Mouse (Mus musculus) stomach, embryonic 16.5 days (tissue): ENCODE data around the gene Isy1. TPM values are rescaled to one million over a fixed set of nuclear protein-coding genes. Genes with fewer than 3 reads are reported as not detected.

Source experiments
- ATAC-seq: fragments of 200-750 bp; cut with Nextera tagmentation; 2 replicates; pipeline ENCODE4 v1.8.0; 2017; ENCODE audit warnings: moderate number of reproducible peaks, moderate TSS enrichment; ENCODE audit not compliant: insufficient read depth, low FRiP score
- H3K27ac ChIP-seq: fragments of 300-500 bp; sonication (generic); 2 replicates; pipeline ENCODE4 v1.5.1; 2014; ENCODE audit warnings: low read length
- H3K27me3 ChIP-seq: fragments of 300-500 bp; sonication (generic); 2 replicates; pipeline ENCODE4 v1.6.1; 2014; ENCODE audit warnings: low read length, control low read depth, mixed read lengths; ENCODE audit not compliant: control insufficient read depth, insufficient read depth
- H3K36me3 ChIP-seq: fragments of 300-500 bp; sonication (generic); 2 replicates; pipeline ENCODE4 v1.6.1; 2014; ENCODE audit warnings: low read length; ENCODE audit not compliant: control insufficient read depth, insufficient read depth
- H3K4me1 ChIP-seq: fragments of 300-500 bp; sonication (generic); 2 replicates; pipeline ENCODE4 v1.6.1; 2014; ENCODE audit warnings: low read length, control low read depth, mixed read lengths; ENCODE audit not compliant: control insufficient read depth, insufficient read depth
- H3K4me2 ChIP-seq: fragments of 300-500 bp; sonication (generic); 2 replicates; pipeline ENCODE4 v1.6.1; 2014; ENCODE audit warnings: low read depth, low read length, mixed read lengths
- H3K4me3 ChIP-seq: fragments of 300-500 bp; sonication (generic); replicated peaks from 2 replicates; pipeline ENCODE4 v1.5.1; 2014; ENCODE audit warnings: mild to moderate bottlenecking, low read length
- H3K9ac ChIP-seq: fragments of 300-500 bp; sonication (generic); 2 replicates; pipeline ENCODE4 v1.6.1; 2014; ENCODE audit warnings: low read length
- H3K9me3 ChIP-seq: fragments of 300-500 bp; sonication (generic); replicated peaks from 2 replicates; pipeline ENCODE4 v1.6.1; 2016; ENCODE audit warnings: low read length, control low read depth; ENCODE audit not compliant: control insufficient read depth
- WGBS: fragments of 180-500 bp; shearing (Covaris S2); extraction: QIAGEN DNeasy Blood & Tissue Kit; methylation state at CpG from one replicate; pipeline ENCODE4 v1.1.7; 2014; 5-methylcytosine and 5-hydroxymethylcytosine counted together
- polyA plus RNA-seq: library from polyadenylated mRNA; unstranded; fragments of >200 nt; fragmentation: Nextera tagmentation; extraction: Ambion mirVana; gene quantifications from 2 replicates; pipeline ENCODE4 v1.2.1, GENCODE M21; 2015

Isy1 gene
- polyA plus RNA-seq, 1 experiment from 2014 or later = 48.1 TPM

DNA sequence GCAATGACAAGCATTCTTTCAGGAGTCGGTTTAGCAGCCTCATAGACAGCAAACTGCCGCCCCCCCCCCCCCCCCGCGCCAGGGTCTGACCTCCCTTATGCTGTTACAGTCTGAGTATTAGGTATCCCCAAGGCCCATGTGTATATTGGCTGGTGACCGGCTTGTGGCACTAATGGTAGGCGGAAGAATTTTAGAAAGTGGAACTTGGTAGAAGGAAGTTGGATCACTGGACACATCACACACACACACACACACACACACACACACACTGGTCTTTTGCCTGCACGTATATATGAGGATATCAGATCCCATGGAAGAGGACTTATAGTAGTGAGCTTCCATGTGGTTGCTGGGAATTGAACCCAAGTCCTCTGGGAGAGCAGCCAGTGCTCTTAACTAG lies 36.1 kb downstream of the Isy1 start:
- Histone ChIP-seq H3K27me3 (no peaks in the 10 kb centered on the region), H3K9ac (no peak overlapping the region), H3K4me2 (no peak overlapping the region), H3K27ac (no peak overlapping the region), H3K4me3 (no peak overlapping the region), H3K4me1 (no peaks in the 10 kb centered on the region), H3K36me3 (no peaks in the 10 kb centered on the region), H3K9me3 (no peaks in the 10 kb centered on the region)
- no peak for ATAC-seq
- WGBS = 84% methylated on average over 7 of the region's 7 CpGs

GRCm38 (mm10) chr6:87799576-87799975 lies 39.0 kb downstream of the Isy1 start:
- ATAC-seq = no peak
- H3K9ac ChIP-seq = no peak overlapping the region

DNA sequence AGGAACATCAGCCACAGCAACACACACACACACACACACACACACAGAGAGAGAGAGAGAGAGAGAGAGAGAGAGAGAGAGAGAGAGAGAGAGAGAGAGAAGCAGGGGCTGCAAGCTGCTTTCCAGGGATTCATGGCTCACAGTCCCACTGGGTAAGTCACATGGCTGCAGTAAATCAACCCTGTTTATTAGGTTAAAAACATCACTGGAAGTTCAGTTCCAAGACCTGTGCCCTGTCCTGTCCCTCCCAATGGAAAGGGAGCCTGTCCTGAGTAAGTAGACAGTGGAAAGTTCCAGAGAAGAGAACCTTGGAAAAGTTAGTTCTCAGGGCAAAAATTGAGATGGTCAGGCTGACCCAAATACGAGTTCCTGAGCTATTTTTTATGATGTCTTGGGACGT lies 41.3 kb downstream of the Isy1 start:
- no peak overlapping the region for H3K4me2 ChIP-seq
- no peak overlapping the region for H3K9ac ChIP-seq
- no peaks in the 10 kb centered on the region for H3K27me3 ChIP-seq
- H3K27ac ChIP-seq = no peak overlapping the region
- H3K4me3 ChIP-seq = no peak overlapping the region
- no peaks in the 10 kb centered on the region for H3K36me3 ChIP-seq
- WGBS = 27% methylated on average over 2 of the region's 2 CpGs
- no peaks in the 10 kb centered on the region for H3K4me1 ChIP-seq
- no peaks in the 10 kb centered on the region for H3K9me3 ChIP-seq
- ATAC-seq = no peak

More at GRCm38 (mm10) chr6:87799576-87799975, 39.0 kb downstream of the Isy1 start:
- H3K4me3 ChIP-seq = no peak overlapping the region
- H3K9me3 ChIP-seq = no peaks in the 10 kb centered on the region
- H3K4me2 ChIP-seq = no peak overlapping the region
- H3K27ac ChIP-seq = no peak overlapping the region
- H3K27me3 ChIP-seq = no peaks in the 10 kb centered on the region
- no peaks in the 10 kb centered on the region for H3K4me1 ChIP-seq
- 87% methylated on average over 6 of the region's 6 CpGs for WGBS
- H3K36me3 ChIP-seq = no peaks in the 10 kb centered on the region

- Histone ChIP-seq H3K9ac (no peak overlapping the region), H3K4me1 (no peaks in the 10 kb centered on the region), H3K27me3 (no peaks in the 10 kb centered on the region), H3K27ac (no peak overlapping the region), H3K4me3 (no peak overlapping the region), H3K4me2 (no peak overlapping the region), H3K36me3 (no peaks in the 10 kb centered on the region), H3K9me3 (no peaks in the 10 kb centered on the region)
- 84% methylated on average over 6 of the region's 6 CpGs for WGBS
- ATAC-seq = peak; percentile 47; the same call in 1 of the 2 replicates
These were observed 42.2 kb downstream of the Isy1 start for GRCm38 (mm10) chr6:87796251-87796880.

DNA sequence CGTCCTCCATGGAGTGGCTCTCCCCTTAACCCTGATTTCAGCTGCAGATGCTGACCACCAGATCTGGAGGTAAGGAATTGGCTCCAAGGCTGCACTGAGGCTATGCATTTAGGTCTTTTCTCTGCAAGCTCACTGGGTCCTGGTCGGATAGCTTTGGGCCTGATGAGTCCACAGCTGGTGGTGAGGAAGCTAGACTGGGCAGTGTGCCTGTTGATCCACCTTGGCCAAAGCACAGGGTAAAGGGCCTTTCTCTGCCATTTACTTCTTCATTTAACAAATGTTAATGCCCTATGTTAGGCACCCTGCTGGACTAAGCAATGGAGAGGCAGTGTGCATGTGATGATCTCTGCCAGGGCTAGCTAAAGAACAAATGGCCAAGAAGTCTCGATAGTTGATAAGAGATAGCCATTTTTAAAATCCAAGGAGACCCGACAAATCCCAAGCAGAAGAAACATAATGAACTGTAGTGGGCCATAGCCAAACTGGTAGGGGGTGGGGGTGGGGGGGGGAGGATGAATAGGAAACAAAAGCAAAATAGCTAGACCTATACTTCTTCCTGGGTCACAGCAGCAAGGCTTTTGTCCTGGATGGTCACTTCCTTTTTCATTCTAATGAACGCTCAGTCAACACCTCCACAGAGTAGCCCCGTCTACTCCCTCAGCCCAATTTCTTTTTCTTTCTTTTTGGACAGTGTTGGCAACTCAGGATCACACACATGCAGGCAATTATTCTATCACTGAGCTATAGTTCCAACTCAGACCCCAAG lies 43.0 kb downstream of the Isy1 start:
- no peaks in the 10 kb centered on the region for H3K27me3 ChIP-seq
- no peaks in the 10 kb centered on the region for H3K36me3 ChIP-seq
- H3K4me1 ChIP-seq = peaks cover 7% of the 10 kb centered on the region; the same call in 1 of the 2 replicates
- H3K9ac ChIP-seq = no peak overlapping the region
- no peak overlapping the region for H3K4me3 ChIP-seq
- no peak overlapping the region for H3K27ac ChIP-seq
- no peak for ATAC-seq
- H3K9me3 ChIP-seq = no peaks in the 10 kb centered on the region
- 82% methylated on average over 6 of the region's 6 CpGs for WGBS
- no peak overlapping the region for H3K4me2 ChIP-seq

DNA sequence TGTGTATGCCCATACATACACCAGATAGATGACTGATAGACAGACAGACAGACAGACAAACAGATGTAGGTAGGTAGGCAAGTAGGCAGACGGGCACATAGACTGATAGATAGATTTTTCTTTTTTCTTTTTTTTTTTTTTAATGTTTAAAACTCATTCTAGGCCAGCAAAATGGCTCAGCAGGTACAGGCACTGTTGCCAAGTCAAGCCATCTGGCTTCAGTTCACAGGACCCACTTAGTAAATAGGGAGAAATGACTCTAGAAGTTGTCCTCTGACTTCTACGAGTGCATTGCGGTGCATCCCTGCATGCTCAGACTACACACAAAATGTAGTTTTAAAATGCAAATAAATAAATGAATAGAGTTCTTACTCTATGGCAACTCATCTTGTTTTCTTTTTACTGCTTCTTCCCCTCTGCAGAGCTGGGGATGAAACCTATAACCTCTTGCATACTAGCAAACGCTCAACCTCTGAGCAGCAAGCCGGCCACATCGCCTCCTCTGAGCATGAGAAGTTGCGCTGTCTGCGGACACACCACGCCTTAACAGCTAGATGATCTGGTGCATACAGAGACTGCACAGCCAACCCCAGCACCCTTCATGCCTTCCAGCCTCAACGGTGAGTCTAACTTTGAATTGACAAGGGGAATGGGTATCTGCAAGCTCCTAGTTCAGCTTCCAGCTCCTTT lies 44.6 kb downstream of the Isy1 start:
- peaks cover 18% of the 10 kb centered on the region for H3K4me1 ChIP-seq
- H3K9ac ChIP-seq = no peak overlapping the region
- no peak overlapping the region for H3K4me3 ChIP-seq
- no peak for ATAC-seq
- no peaks in the 10 kb centered on the region for H3K36me3 ChIP-seq
- WGBS = 93% methylated on average over 10 of the region's 10 CpGs
- H3K27ac ChIP-seq = no peak overlapping the region
- no peaks in the 10 kb centered on the region for H3K27me3 ChIP-seq
- H3K9me3 ChIP-seq = no peaks in the 10 kb centered on the region
- no peak overlapping the region for H3K4me2 ChIP-seq

- no peaks in the 10 kb centered on the region for H3K9me3 ChIP-seq
- peaks cover 18% of the 10 kb centered on the region for H3K4me1 ChIP-seq
- no peaks in the 10 kb centered on the region for H3K36me3 ChIP-seq
- no peak overlapping the region for H3K4me2 ChIP-seq
- no peaks in the 10 kb centered on the region for H3K27me3 ChIP-seq
- ATAC-seq = no peak
- no peak overlapping the region for H3K4me3 ChIP-seq
- no peak overlapping the region for H3K27ac ChIP-seq
- no peak overlapping the region for H3K9ac ChIP-seq
- 90% methylated on average over 5 of the region's 5 CpGs for WGBS
These were observed 46.8 kb downstream of the Isy1 start for GRCm38 (mm10) chr6:87791826-87792225.

GRCm38 (mm10) chr6:87790779-87791480 lies 47.7 kb downstream of the Isy1 start:
- H3K36me3 ChIP-seq = no peaks in the 10 kb centered on the region
- H3K9me3 ChIP-seq = no peaks in the 10 kb centered on the region
- 59% methylated on average over 7 of the region's 7 CpGs for WGBS
- ATAC-seq = peak; percentile 69; the same call in 1 of the 2 replicates
- H3K4me2 ChIP-seq = no peak overlapping the region
- no peak overlapping the region for H3K4me3 ChIP-seq
- peaks cover 18% of the 10 kb centered on the region for H3K4me1 ChIP-seq
- peak overlapping the region; percentile 5; the same call in 1 of the 2 replicates for H3K9ac ChIP-seq
- H3K27ac ChIP-seq = peak overlapping the region; percentile 81
- no peaks in the 10 kb centered on the region for H3K27me3 ChIP-seq
